Mouse (Mus musculus) brain, embryonic 14.5 days (tissue): ENCODE data around the gene Hlf.

Experiments used
- CTCF ChIP-seq: fragments of 200-500 bp; IDR thresholded peaks from 2 replicates; pipeline ENCODE4 v1.5.1; 2012; ENCODE audit warnings: inconsistent platforms, mild to moderate bottlenecking, moderate library complexity, borderline replicate concordance; ENCODE audit not compliant: insufficient read depth, insufficient read length; ENCODE audit errors: extremely low read depth
- POLR2A ChIP-seq: fragments of 200-500 bp; IDR thresholded peaks from 2 replicates; pipeline ENCODE4 v1.6.1; 2012; ENCODE audit warnings: mild to moderate bottlenecking, inconsistent platforms, borderline replicate concordance; ENCODE audit not compliant: poor library complexity, insufficient read depth, insufficient read length, severe bottlenecking; ENCODE audit errors: extremely low read depth

- TF ChIP-seq CTCF (no peak), POLR2A (no peak)
These were observed 96.1 kb downstream of the Hlf start for GRCm38 (mm10) chr11:90294622-90295021.
